Mouse (Mus musculus): ENCODE results near the gene Igdcc4. TPM values are rescaled to one million over a fixed set of nuclear protein-coding genes. Genes with fewer than 3 reads are reported as not detected.
A peak's percentile ranks its signal among the peaks of the same experiment; 100 is the strongest.
"Not testable (repeated sequence)": the region's sequence is repeated elsewhere in the genome, so short reads cannot be mapped to it uniquely, and the experiment has no call there.

Gene Igdcc4
- 11.8 and 12.4 TPM in 2 replicates for polyA plus RNA-seq (2014; fragmentation: Nextera tagmentation; extraction: Ambion mirVana)

GRCm38 (mm10) chr9:65100991-65101685 lies at the start of gene Igdcc4:
Igdcc4 (plus strand) TSS chr9:65101486.
- DNase-seq (ENCODE audit: low spot score): peak; percentile 66
- H3K27ac ChIP-seq (replicated peaks; ENCODE audit: low read depth, low read length): peak within 1 kb of the TSS; percentile 65
- peak within 1 kb of the TSS; percentile 100 for H3K4me2 ChIP-seq (ENCODE audit: low read depth, low read length)
- H3K4me3 ChIP-seq (ENCODE audit: low read depth, low read length): peak within 1 kb of the TSS; percentile 79
- WGBS: 1% methylated on average over 40 of the region's 76 CpGs
- H3K9ac ChIP-seq (replicated peaks; ENCODE audit: low read length): peak within 1 kb of the TSS; percentile 85
- H3K9me3 ChIP-seq (replicated peaks; ENCODE audit: control insufficient read depth, low read length): no peaks in the 10 kb centered on the region
- no peaks in the 10 kb centered on the region for H3K27me3 ChIP-seq (ENCODE audit: control insufficient read depth, insufficient read depth, low read length)
- ATAC-seq (replicated peaks; ENCODE audit: insufficient number of reproducible peaks, low FRiP score, low TSS enrichment, low read depth): no peak
- no peaks in the 10 kb centered on the region for H3K36me3 ChIP-seq (replicated peaks; ENCODE audit: control insufficient read depth, insufficient read depth, low read depth, low read length)
- no peaks in the 10 kb centered on the region for H3K4me1 ChIP-seq (ENCODE audit: control insufficient read depth, insufficient read depth, low read length)

- WGBS: 94% methylated on average over 7 of the region's 7 CpGs
- DNase-seq (ENCODE audit: low spot score): no peak
Observed at GRCm38 (mm10) chr9:65064251-65064650, 37.0 kb upstream of the Igdcc4 start.

GRCm38 (mm10) chr9:65070587-65070986 lies 30.7 kb upstream of the Igdcc4 start:
- WGBS: 91% methylated on average over 3 of the region's 3 CpGs
- no peak overlapping the region for H3K9ac ChIP-seq (replicated peaks; ENCODE audit: low read length)
- DNase-seq (ENCODE audit: low spot score): no peak
- no peak overlapping the region for H3K4me3 ChIP-seq (ENCODE audit: low read depth, low read length)
- H3K9me3 ChIP-seq (replicated peaks; ENCODE audit: control insufficient read depth, low read length): no peaks in the 10 kb centered on the region
- H3K4me2 ChIP-seq (ENCODE audit: low read depth, low read length): no peak overlapping the region
- no peak overlapping the region for H3K27ac ChIP-seq (replicated peaks; ENCODE audit: low read depth, low read length)
- H3K4me1 ChIP-seq (ENCODE audit: control insufficient read depth, insufficient read depth, low read length): no peaks in the 10 kb centered on the region
- H3K36me3 ChIP-seq (replicated peaks; ENCODE audit: control insufficient read depth, insufficient read depth, low read depth, low read length): peaks cover 8% of the 10 kb centered on the region
- H3K27me3 ChIP-seq (ENCODE audit: control insufficient read depth, insufficient read depth, low read length): no peaks in the 10 kb centered on the region
- ATAC-seq (replicated peaks; ENCODE audit: insufficient number of reproducible peaks, low FRiP score, low TSS enrichment, low read depth): no peak

More at GRCm38 (mm10) chr9:65064251-65064650, 37.0 kb upstream of the Igdcc4 start:
- H3K27me3 ChIP-seq (ENCODE audit: control insufficient read depth, insufficient read depth, low read length): no peaks in the 10 kb centered on the region
- no peaks in the 10 kb centered on the region for H3K9me3 ChIP-seq (replicated peaks; ENCODE audit: control insufficient read depth, low read length)
- H3K4me2 ChIP-seq (ENCODE audit: low read depth, low read length): no peak overlapping the region
- H3K27ac ChIP-seq (replicated peaks; ENCODE audit: low read depth, low read length): no peak overlapping the region
- H3K36me3 ChIP-seq (replicated peaks; ENCODE audit: control insufficient read depth, insufficient read depth, low read depth, low read length): peaks cover 3% of the 10 kb centered on the region
- no peaks in the 10 kb centered on the region for H3K4me1 ChIP-seq (ENCODE audit: control insufficient read depth, insufficient read depth, low read length)
- no peak for ATAC-seq (replicated peaks; ENCODE audit: insufficient number of reproducible peaks, low FRiP score, low TSS enrichment, low read depth)
- H3K4me3 ChIP-seq (ENCODE audit: low read depth, low read length): no peak overlapping the region
- H3K9ac ChIP-seq (replicated peaks; ENCODE audit: low read length): no peak overlapping the region

GRCm38 (mm10) chr9:65073555-65073954 lies 27.7 kb upstream of the Igdcc4 start:
- Histone ChIP-seq H3K4me1 (ENCODE audit: control insufficient read depth, insufficient read depth, low read length) (no peaks in the 10 kb centered on the region), H3K4me2 (ENCODE audit: low read depth, low read length) (no peak overlapping the region), H3K4me3 (ENCODE audit: low read depth, low read length) (no peak overlapping the region), H3K9me3 (replicated peaks; ENCODE audit: control insufficient read depth, low read length) (no peaks in the 10 kb centered on the region), H3K9ac (replicated peaks; ENCODE audit: low read length) (no peak overlapping the region), H3K27ac (replicated peaks; ENCODE audit: low read depth, low read length) (no peak overlapping the region), H3K36me3 (replicated peaks; ENCODE audit: control insufficient read depth, insufficient read depth, low read depth, low read length) (peaks cover 8% of the 10 kb centered on the region), H3K27me3 (ENCODE audit: control insufficient read depth, insufficient read depth, low read length) (no peaks in the 10 kb centered on the region)
- DNase-seq (ENCODE audit: low spot score): peak; percentile 11
- ATAC-seq (replicated peaks; ENCODE audit: insufficient number of reproducible peaks, low FRiP score, low TSS enrichment, low read depth): no peak
- 57% methylated on average over 9 of the region's 9 CpGs for WGBS

GRCm38 (mm10) chr9:65074251-65074650 lies 27.0 kb upstream of the Igdcc4 start:
- no peak for DNase-seq (ENCODE audit: low spot score)
- Histone ChIP-seq H3K9ac (replicated peaks; ENCODE audit: low read length) (no peak overlapping the region), H3K27me3 (ENCODE audit: control insufficient read depth, insufficient read depth, low read length) (no peaks in the 10 kb centered on the region), H3K36me3 (replicated peaks; ENCODE audit: control insufficient read depth, insufficient read depth, low read depth, low read length) (peaks cover 4% of the 10 kb centered on the region), H3K4me3 (ENCODE audit: low read depth, low read length) (no peak overlapping the region), H3K4me2 (ENCODE audit: low read depth, low read length) (no peak overlapping the region), H3K27ac (replicated peaks; ENCODE audit: low read depth, low read length) (no peak overlapping the region), H3K4me1 (ENCODE audit: control insufficient read depth, insufficient read depth, low read length) (no peaks in the 10 kb centered on the region), H3K9me3 (replicated peaks; ENCODE audit: control insufficient read depth, low read length) (no peaks in the 10 kb centered on the region)
- ATAC-seq (replicated peaks; ENCODE audit: insufficient number of reproducible peaks, low FRiP score, low TSS enrichment, low read depth): no peak
- 90% methylated on average over 15 of the region's 15 CpGs for WGBS

- peaks cover 4% of the 10 kb centered on the region for H3K36me3 ChIP-seq (replicated peaks; ENCODE audit: control insufficient read depth, insufficient read depth, low read depth, low read length)
- WGBS: 85% methylated on average over 6 of the region's 6 CpGs
- ATAC-seq (replicated peaks; ENCODE audit: insufficient number of reproducible peaks, low FRiP score, low TSS enrichment, low read depth): no peak
Observed at GRCm38 (mm10) chr9:65074855-65075493, 26.3 kb upstream of the Igdcc4 start.

GRCm38 (mm10) chr9:65077536-65077935 lies 23.8 kb upstream of the Igdcc4 start:
- 83% methylated on average over 5 of the region's 5 CpGs for WGBS
- H3K9me3 ChIP-seq (replicated peaks; ENCODE audit: control insufficient read depth, low read length): no peaks in the 10 kb centered on the region
- no peak overlapping the region for H3K4me2 ChIP-seq (ENCODE audit: low read depth, low read length)
- ATAC-seq (replicated peaks; ENCODE audit: insufficient number of reproducible peaks, low FRiP score, low TSS enrichment, low read depth): no peak
- H3K4me3 ChIP-seq (ENCODE audit: low read depth, low read length): no peak overlapping the region
- DNase-seq (ENCODE audit: low spot score): no peak
- H3K36me3 ChIP-seq (replicated peaks; ENCODE audit: control insufficient read depth, insufficient read depth, low read depth, low read length): peaks cover 4% of the 10 kb centered on the region
- no peak overlapping the region for H3K9ac ChIP-seq (replicated peaks; ENCODE audit: low read length)
- no peaks in the 10 kb centered on the region for H3K27me3 ChIP-seq (ENCODE audit: control insufficient read depth, insufficient read depth, low read length)
- no peaks in the 10 kb centered on the region for H3K4me1 ChIP-seq (ENCODE audit: control insufficient read depth, insufficient read depth, low read length)
- no peak overlapping the region for H3K27ac ChIP-seq (replicated peaks; ENCODE audit: low read depth, low read length)

More at GRCm38 (mm10) chr9:65074855-65075493, 26.3 kb upstream of the Igdcc4 start:
- Histone ChIP-seq H3K4me2 (ENCODE audit: low read depth, low read length) (no peak overlapping the region), H3K9me3 (replicated peaks; ENCODE audit: control insufficient read depth, low read length) (no peaks in the 10 kb centered on the region), H3K4me1 (ENCODE audit: control insufficient read depth, insufficient read depth, low read length) (no peaks in the 10 kb centered on the region), H3K27ac (replicated peaks; ENCODE audit: low read depth, low read length) (no peak overlapping the region), H3K4me3 (ENCODE audit: low read depth, low read length) (no peak overlapping the region), H3K27me3 (ENCODE audit: control insufficient read depth, insufficient read depth, low read length) (no peaks in the 10 kb centered on the region), H3K9ac (replicated peaks; ENCODE audit: low read length) (no peak overlapping the region)
- DNase-seq (ENCODE audit: low spot score): no peak

- H3K36me3 ChIP-seq (replicated peaks; ENCODE audit: control insufficient read depth, insufficient read depth, low read depth, low read length); H3K4me1 ChIP-seq (ENCODE audit: control insufficient read depth, insufficient read depth, low read length); ATAC-seq (replicated peaks; ENCODE audit: insufficient number of reproducible peaks, low FRiP score, low TSS enrichment, low read depth): not testable (repeated sequence)
Observed at GRCm38 (mm10) chr9:65080141-65080540, 21.1 kb upstream of the Igdcc4 start.

More at GRCm38 (mm10) chr9:65080141-65080540, 21.1 kb upstream of the Igdcc4 start:
- DNase-seq (ENCODE audit: low spot score); H3K9ac ChIP-seq (replicated peaks; ENCODE audit: low read length); H3K27ac ChIP-seq (replicated peaks; ENCODE audit: low read depth, low read length); H3K27me3 ChIP-seq (ENCODE audit: control insufficient read depth, insufficient read depth, low read length); H3K9me3 ChIP-seq (replicated peaks; ENCODE audit: control insufficient read depth, low read length); H3K4me2 ChIP-seq (ENCODE audit: low read depth, low read length); H3K4me3 ChIP-seq (ENCODE audit: low read depth, low read length): not testable (repeated sequence)
- 88% methylated on average over 2 of the region's 2 CpGs for WGBS

Measured in embryonic facial prominence, embryonic 11.5 days (tissue).